ENCODE assay signal across 22 mouse cellular contexts in the genomic region with DNA sequence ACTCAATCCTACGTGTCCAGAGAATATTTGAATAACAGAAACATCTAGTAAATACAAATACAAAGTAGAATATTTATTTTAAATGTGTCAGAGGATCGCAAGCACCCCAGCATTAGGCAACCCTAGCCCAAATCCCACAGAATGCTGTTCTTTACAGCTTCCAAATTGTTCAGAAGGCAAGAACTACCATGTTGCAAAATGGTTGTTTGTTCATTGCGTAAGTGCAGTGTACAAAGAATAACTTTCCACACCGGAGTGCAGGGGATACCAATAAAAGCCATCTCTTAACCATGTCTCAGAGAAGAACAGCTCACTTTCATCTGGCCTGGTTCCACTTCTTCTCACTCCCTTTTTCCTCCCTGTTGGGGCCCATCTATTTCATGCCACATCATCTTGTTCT.
DNase-seq lines count a peak whose midpoint lies in the region; ATAC-seq and TF ChIP-seq lines count a peak whose summit lies in the region.
"Had no signal": no experiment of that assay in that cellular context is flagged by ENCODE, and none has a peak within 500 bp of the region (broad histone marks: within the 10 kb centered on the region; RNA-seq: fewer than 3 reads in every experiment).

No protein-coding gene starts in this region.

- DNase-seq in liver, adult 2 months (ENCODE audit: extremely low read depth, low read depth, low spot score) = peak; percentile 92
- DNase-seq in liver, embryonic 11.5 days (ENCODE audit: low spot score) = no peak
- DNase-seq in adipocyte (ENCODE audit: low spot score) = peak; percentile 48
- DNase-seq in fat pad, adult 2 months (ENCODE audit: extremely low read depth, low read depth, low spot score) = peak; percentile 7
- DNase-seq in midbrain, embryonic 10.5 days (ENCODE audit: low spot score) = no peak
- DNase-seq in kidney, adult 2 months = no peak
- DNase-seq: adrenal gland, adult 2 months; adrenal gland, adult 8-10 months; adrenal gland, postnatal 10 days; adrenal gland, postnatal 14 days; adrenal gland, postnatal 25 days; adrenal gland, postnatal 36 days; B cell, adult 2 months; cerebellum, adult 11 months; cerebellum, adult 11-12 months; cerebellum, adult 18-20 months; cerebellum, adult 2 months had no signal

- no peak overlapping the region for H3K4me2 ChIP-seq in liver, embryonic 11.5 days

- H3K9ac ChIP-seq in liver, adult 2 months (ENCODE audit: low read depth, low read length) = no peak overlapping the region
- no peak overlapping the region for H3K9ac ChIP-seq in liver, embryonic 11.5 days (ENCODE audit: low read depth, low read length)

- H3K79me2 ChIP-seq in liver, adult 2 months (ENCODE audit: control insufficient read depth, insufficient read depth, low read length) = no peaks in the 10 kb centered on the region

- no peak overlapping the region for H3K4me3 ChIP-seq in liver, adult 2 months (ENCODE audit: insufficient read depth, low read depth, low read length)
- no peak overlapping the region for H3K4me3 ChIP-seq in liver, embryonic 11.5 days (ENCODE audit: low read depth, low read length)
- no peak overlapping the region for H3K4me3 ChIP-seq in midbrain, embryonic 10.5 days
- no peak overlapping the region for H3K4me3 ChIP-seq in kidney, adult 2 months (ENCODE audit: insufficient read depth, low read depth, low read length)

- no peak overlapping the region for H3K27ac ChIP-seq in liver, adult 2 months (replicated peaks; ENCODE audit: insufficient read depth, low read depth, low read length)
- H3K27ac ChIP-seq in liver, embryonic 11.5 days (ENCODE audit: low read depth, low read length) = no peak overlapping the region
- H3K27ac ChIP-seq in midbrain, embryonic 10.5 days (replicated peaks) = no peak overlapping the region
- H3K27ac ChIP-seq in kidney, adult 2 months (ENCODE audit: insufficient read depth, low read depth, low read length) = no peak overlapping the region

- WGBS in liver, adult 2 months = 24% methylated on average over 4 of the region's 4 CpGs
- WGBS in liver, embryonic 11.5 days = 81% methylated on average over 4 of the region's 4 CpGs
- 85% methylated on average over 4 of the region's 4 CpGs for WGBS in midbrain, embryonic 10.5 days
- WGBS in kidney, adult 2 months = 91% methylated on average over 4 of the region's 4 CpGs

- TF ChIP-seq CTCF in liver, adult 2 months (IDR thresholded peaks at IDR 0.05; ENCODE audit: low read depth, low read length) = no peak
- no peak for TF ChIP-seq CTCF in kidney, adult 2 months (conservative IDR thresholded peaks at IDR 0.05; ENCODE audit: insufficient read depth, insufficient read length, low read depth, low read length)

- H3K4me1 ChIP-seq in liver, adult 2 months (ENCODE audit: control insufficient read depth, insufficient read depth, low read length) = no peaks in the 10 kb centered on the region
- H3K4me1 ChIP-seq in liver, embryonic 11.5 days (replicated peaks; ENCODE audit: control insufficient read depth, insufficient read depth, low read length) = no peaks in the 10 kb centered on the region
- no peaks in the 10 kb centered on the region for H3K4me1 ChIP-seq in midbrain, embryonic 10.5 days
- no peaks in the 10 kb centered on the region for H3K4me1 ChIP-seq in kidney, adult 2 months (ENCODE audit: control insufficient read depth, insufficient read depth, low read length)

- H3K9me3 ChIP-seq in liver, embryonic 11.5 days (ENCODE audit: control insufficient read depth, low read length) = no peaks in the 10 kb centered on the region
- H3K9me3 ChIP-seq in midbrain, embryonic 10.5 days (replicated peaks) = no peaks in the 10 kb centered on the region
- H3K9me3 ChIP-seq: G1E had no signal

- TF ChIP-seq POLR2A in liver, adult 2 months (IDR thresholded peaks at IDR 0.05; ENCODE audit: extremely low read depth, insufficient read depth, low read length) = no peak
- no peak for TF ChIP-seq POLR2A in kidney, adult 2 months (IDR thresholded peaks at IDR 0.05; ENCODE audit: low read depth, low read length)

- ATAC-seq in liver, embryonic 11.5 days (replicated peaks; ENCODE audit: low FRiP score) = no peak
- ATAC-seq: activated CD4-positive, CD25-positive, alpha-beta regulatory T cell, adult 4 months; CD4-positive, CD25-positive, alpha-beta regulatory T cell, adult 4 months; Patski had no signal

- no peaks in the 10 kb centered on the region for H3K27me3 ChIP-seq in liver, adult 2 months (ENCODE audit: control insufficient read depth, insufficient read depth, low read length)
- no peaks in the 10 kb centered on the region for H3K27me3 ChIP-seq in liver, embryonic 11.5 days (replicated peaks; ENCODE audit: control insufficient read depth, insufficient read depth, low read length)
- no peaks in the 10 kb centered on the region for H3K27me3 ChIP-seq in midbrain, embryonic 10.5 days (ENCODE audit: low read depth, poor library complexity, severe bottlenecking)
- H3K27me3 ChIP-seq in kidney, adult 2 months (replicated peaks; ENCODE audit: control insufficient read depth, insufficient read depth, low read length) = no peaks in the 10 kb centered on the region
- H3K27me3 ChIP-seq: CH12.LX had no signal

- H3K36me3 ChIP-seq in liver, adult 2 months (ENCODE audit: control insufficient read depth, insufficient read depth, low read length) = no peaks in the 10 kb centered on the region
- no peaks in the 10 kb centered on the region for H3K36me3 ChIP-seq in liver, embryonic 11.5 days (ENCODE audit: control insufficient read depth, insufficient read depth, low read length)
- no peaks in the 10 kb centered on the region for H3K36me3 ChIP-seq in midbrain, embryonic 10.5 days
- H3K36me3 ChIP-seq in kidney, adult 2 months (ENCODE audit: control insufficient read depth, insufficient read depth, low read length) = no peaks in the 10 kb centered on the region
- H3K36me3 ChIP-seq: G1E had no signal

Comparison
In these comparisons a context has a peak if more than half of its experiments do, and no peak if none do; other contexts are left out.
1. DNase-seq: peak in liver, adult 2 months (single experiment), adipocyte (single experiment) and fat pad, adult 2 months (single experiment); none in liver, embryonic 11.5 days (single experiment), midbrain, embryonic 10.5 days (single experiment) and kidney, adult 2 months (single experiment).